Mouse (Mus musculus) CH12.LX (cell line): Measurements from ENCODE around the gene Zxdc.

Source experiments
- CHD2 ChIP-seq: IDR thresholded peaks from 2 replicates; pipeline ENCODE4 v1.6.1; 2011; ENCODE audit warnings: low read length, improper control_type of control experiment
- CTCF ChIP-seq, 2 experiments: IDR thresholded peaks in 1 of 2; conservative IDR thresholded peaks in 1 of 2; 2 replicates each; pipeline ENCODE4 v1.5.1; 2011 to 2012; ENCODE audit warnings: low read depth in 2 of 2, low read length in 2 of 2, improper control_type of control experiment in 1 of 2, inconsistent platforms in 1 of 2, mild to moderate bottlenecking in 1 of 2, moderate library complexity in 1 of 2
- EP300 ChIP-seq: IDR thresholded peaks from 2 replicates; pipeline ENCODE4 v1.6.1; 2011; ENCODE audit warnings: low read length, improper control_type of control experiment
- MAFK ChIP-seq: IDR thresholded peaks from 2 replicates; pipeline ENCODE4 v1.6.1; 2011; ENCODE audit warnings: low read length, improper control_type of control experiment; ENCODE audit not compliant: insufficient replicate concordance
- MAX ChIP-seq: IDR thresholded peaks from 2 replicates; pipeline ENCODE4 v1.6.1; 2011; ENCODE audit warnings: low read length, improper control_type of control experiment
- POLR2A ChIP-seq: IDR thresholded peaks from 2 replicates; pipeline ENCODE4 v1.6.1; 2011; ENCODE audit warnings: low read depth, mild to moderate bottlenecking, improper control_type of control experiment, low read length
- SIN3A ChIP-seq: IDR thresholded peaks from 2 replicates; pipeline ENCODE4 v1.6.1; 2012; ENCODE audit warnings: low read length, improper control_type of control experiment, inconsistent platforms
- SMC3 ChIP-seq: IDR thresholded peaks from 2 replicates; pipeline ENCODE4 v1.6.1; 2011; ENCODE audit warnings: low read depth, low read length, improper control_type of control experiment
- USF2 ChIP-seq: conservative IDR thresholded peaks from 2 replicates; pipeline ENCODE4 v1.6.1; 2011; ENCODE audit warnings: low read depth, low read length, improper control_type of control experiment

GRCm38 (mm10) chr6:90368976-90369724 lies at the start of gene Zxdc:
- TF ChIP-seq MAFK (no peak), CTCF (conservative IDR thresholded peaks at IDR 0.05 in 1 of 2, IDR thresholded peaks at IDR 0.05 in 1 of 2; ENCODE audit: low read depth in 2 of 2, low read length in 2 of 2) (no peak), SMC3 (no peak), USF2 (no peak), POLR2A (peak; percentile 80), SIN3A (peak; percentile 81; the same call in 1 of the 2 replicates), MAX (peak; percentile 64), EP300 (no peak), CHD2 (no peak; the same call in 1 of the 2 replicates)
